Mouse (Mus musculus): Measurements from ENCODE around the gene Ptov1.

GRCm38 (mm10) chr7:44892276-44892921 is 22.8 kb upstream of the Ptov1 start, which contains the start of gene Med25:
- no peak for TF ChIP-seq CTCF (conservative IDR thresholded peaks at IDR 0.05; ENCODE audit: insufficient read depth, insufficient read length, low read depth, low read length)
- peak; percentile 21 for TF ChIP-seq POLR2A (IDR thresholded peaks at IDR 0.05; ENCODE audit: low read depth, low read length)

All from kidney, adult 2 months (tissue).